Mouse (Mus musculus): ENCODE data around the gene C2cd2. TPM values are rescaled to one million over a fixed set of nuclear protein-coding genes. Genes with fewer than 3 reads are reported as not detected.

C2cd2 gene
- polyA plus RNA-seq, 1 experiment from 2014 or later, result 11.7 TPM

DNA sequence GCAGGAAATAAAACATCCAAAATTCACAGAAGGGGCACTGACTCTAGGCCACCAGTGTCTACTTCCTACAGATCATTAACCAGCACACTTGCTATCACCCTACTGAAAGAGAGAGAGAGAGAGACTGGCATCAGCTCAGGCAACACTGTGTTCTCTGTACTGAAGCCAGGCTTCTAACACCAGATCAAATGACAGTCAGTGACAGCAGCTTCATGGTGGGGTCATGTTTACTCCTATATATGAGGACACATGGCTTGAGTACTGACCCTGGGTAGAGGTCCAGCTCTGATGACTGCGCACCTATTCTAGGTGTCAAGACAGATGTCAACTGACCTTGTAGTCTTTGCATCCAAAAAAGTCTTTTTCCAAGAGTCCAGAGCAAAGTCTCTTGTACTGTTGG is 41.8 kb downstream of the C2cd2 start:
- H3K36me3 ChIP-seq (ENCODE audit: control insufficient read depth, insufficient read depth, low read length), result no peaks in the 10 kb centered on the region
- no peak overlapping the region; the same call in 1 of the 2 replicates for H3K4me2 ChIP-seq (ENCODE audit: low read length)
- no peak overlapping the region for H3K9ac ChIP-seq (replicated peaks; ENCODE audit: low read length)
- H3K27me3 ChIP-seq (ENCODE audit: control insufficient read depth, insufficient read depth, low read length), result 0 out of 2 replicates have a peak, but pooled peaks cover 3% of the 10 kb centered on the region
- H3K4me3 ChIP-seq (replicated peaks; ENCODE audit: low read depth, low read length), result no peak overlapping the region
- H3K4me1 ChIP-seq (ENCODE audit: control insufficient read depth, insufficient read depth, low read length), result peaks cover 8% of the 10 kb centered on the region; the same call in 1 of the 2 replicates
- H3K9me3 ChIP-seq (ENCODE audit: control insufficient read depth, low read length), result no peaks in the 10 kb centered on the region
- 100% methylated on average over 1 of the region's 1 CpGs for WGBS
- ATAC-seq (ENCODE audit: low FRiP score, low TSS enrichment), result no peak
- no peak overlapping the region for H3K27ac ChIP-seq (replicated peaks; ENCODE audit: low read depth, low read length)
- DNase-seq, result no peak

DNA sequence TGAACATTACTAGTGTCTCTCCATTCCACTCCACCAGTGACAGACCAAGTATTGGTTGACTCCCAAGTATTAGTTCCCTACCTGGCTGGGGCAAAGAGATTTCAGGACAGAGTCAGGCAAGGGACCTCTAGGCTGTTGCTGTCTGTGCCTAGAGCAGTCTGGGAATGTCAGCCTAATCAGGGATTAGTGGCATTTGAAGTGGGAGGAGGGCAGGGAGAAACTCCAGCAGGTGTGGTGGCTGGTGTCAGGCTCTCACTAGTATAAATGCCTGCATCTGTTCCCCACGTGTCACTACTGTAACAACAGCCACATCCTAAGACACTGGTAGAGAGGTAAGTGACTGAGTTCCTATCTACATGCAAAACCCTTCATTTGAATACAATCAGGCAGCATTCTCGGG is 42.6 kb downstream of the C2cd2 start:
- Histone ChIP-seq H3K9ac (replicated peaks; ENCODE audit: low read length) (no peak overlapping the region), H3K27ac (replicated peaks; ENCODE audit: low read depth, low read length) (no peak overlapping the region), H3K27me3 (ENCODE audit: control insufficient read depth, insufficient read depth, low read length) (0 out of 2 replicates have a peak, but pooled peaks cover 3% of the 10 kb centered on the region), H3K4me2 (ENCODE audit: low read length) (no peak overlapping the region), H3K36me3 (ENCODE audit: control insufficient read depth, insufficient read depth, low read length) (no peaks in the 10 kb centered on the region), H3K4me1 (ENCODE audit: control insufficient read depth, insufficient read depth, low read length) (peaks cover 8% of the 10 kb centered on the region; the same call in 1 of the 2 replicates), H3K4me3 (replicated peaks; ENCODE audit: low read depth, low read length) (no peak overlapping the region), H3K9me3 (ENCODE audit: control insufficient read depth, low read length) (no peaks in the 10 kb centered on the region)
- WGBS, result 26% methylated on average over 2 of the region's 2 CpGs
- DNase-seq (no peak), ATAC-seq (ENCODE audit: low FRiP score, low TSS enrichment) (no peak)

DNA sequence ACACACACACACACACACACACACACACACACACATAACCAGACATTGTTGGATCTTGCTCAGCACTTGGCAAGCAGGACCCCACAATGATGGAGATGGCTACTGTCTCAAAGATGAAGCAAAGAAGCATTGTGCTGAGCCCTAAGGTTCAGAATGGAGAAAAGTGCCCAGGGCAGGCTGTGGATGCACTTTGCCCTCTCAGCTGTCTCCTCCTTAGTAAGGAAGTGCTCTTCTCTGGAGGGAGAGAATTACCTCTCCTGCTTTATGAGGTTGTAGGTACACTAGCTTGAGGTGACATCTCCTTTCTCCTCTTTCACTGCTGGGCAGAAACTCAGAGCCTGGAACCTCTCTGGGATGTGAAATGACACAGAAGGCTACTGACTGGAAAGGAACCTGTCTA is 49.5 kb downstream of the C2cd2 start:
- ATAC-seq (ENCODE audit: low FRiP score, low TSS enrichment) (no peak), DNase-seq (no peak)
- no peaks in the 10 kb centered on the region for H3K36me3 ChIP-seq (ENCODE audit: control insufficient read depth, insufficient read depth, low read length)
- H3K9ac ChIP-seq (replicated peaks; ENCODE audit: low read length), result no peak overlapping the region
- no peaks in the 10 kb centered on the region for H3K9me3 ChIP-seq (ENCODE audit: control insufficient read depth, low read length)
- no peak overlapping the region for H3K4me3 ChIP-seq (replicated peaks; ENCODE audit: low read depth, low read length)
- H3K27me3 ChIP-seq (ENCODE audit: control insufficient read depth, insufficient read depth, low read length), result no peaks in the 10 kb centered on the region
- no peak overlapping the region for H3K4me2 ChIP-seq (ENCODE audit: low read length)
- H3K4me1 ChIP-seq (ENCODE audit: control insufficient read depth, insufficient read depth, low read length), result no peaks in the 10 kb centered on the region
- no peak overlapping the region for H3K27ac ChIP-seq (replicated peaks; ENCODE audit: low read depth, low read length)

DNA sequence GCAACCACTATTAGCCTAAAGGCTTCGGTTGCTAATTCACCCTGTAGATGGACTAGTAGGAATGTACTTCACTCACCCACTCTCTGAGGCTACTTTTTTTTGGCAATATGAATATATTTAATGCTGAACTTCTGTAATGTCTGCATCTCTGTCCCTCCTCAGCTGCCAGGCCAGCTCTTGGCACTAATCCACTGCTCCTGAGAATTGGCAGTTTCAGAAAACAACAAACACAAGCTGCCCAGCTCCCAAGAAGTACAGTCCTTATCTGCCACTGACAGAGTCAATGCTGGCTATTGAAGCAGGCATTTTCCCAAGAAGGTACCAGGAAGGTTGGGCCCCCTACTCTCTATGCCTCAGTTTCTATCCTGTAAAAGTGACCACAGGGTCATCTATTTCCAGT is 53.0 kb downstream of the C2cd2 start:
- Histone ChIP-seq H3K27me3 (ENCODE audit: control insufficient read depth, insufficient read depth, low read length) (no peaks in the 10 kb centered on the region), H3K27ac (replicated peaks; ENCODE audit: low read depth, low read length) (no peak overlapping the region), H3K9ac (replicated peaks; ENCODE audit: low read length) (no peak overlapping the region), H3K36me3 (ENCODE audit: control insufficient read depth, insufficient read depth, low read length) (no peaks in the 10 kb centered on the region), H3K9me3 (ENCODE audit: control insufficient read depth, low read length) (no peaks in the 10 kb centered on the region), H3K4me1 (ENCODE audit: control insufficient read depth, insufficient read depth, low read length) (no peaks in the 10 kb centered on the region), H3K4me3 (replicated peaks; ENCODE audit: low read depth, low read length) (no peak overlapping the region), H3K4me2 (ENCODE audit: low read length) (no peak overlapping the region)
- no peak for ATAC-seq (ENCODE audit: low FRiP score, low TSS enrichment)
- 100% methylated on average over 1 of the region's 1 CpGs for WGBS
- no peak for DNase-seq

DNA sequence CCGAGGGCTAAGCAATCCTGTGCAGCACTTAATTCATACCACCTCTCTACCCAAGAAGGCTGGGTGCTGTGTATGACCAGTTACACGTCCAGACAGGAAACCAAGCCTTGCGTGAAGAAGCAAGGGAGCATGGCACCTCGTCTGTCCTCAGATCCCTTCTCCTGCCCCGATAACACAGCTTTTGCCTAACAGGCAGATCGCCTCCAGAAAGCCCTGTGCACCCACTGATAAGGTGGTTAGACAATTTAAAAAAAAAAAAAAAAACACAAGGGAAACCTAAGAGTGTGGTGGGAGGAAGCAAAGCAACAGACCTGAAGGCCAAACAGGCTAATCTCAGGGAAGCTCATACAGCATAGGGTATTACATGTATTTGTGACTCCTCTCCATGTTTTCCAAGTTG is 54.9 kb downstream of the C2cd2 start:
- no peak for DNase-seq
- ATAC-seq (ENCODE audit: low FRiP score, low TSS enrichment), result no peak
- no peak overlapping the region for H3K9ac ChIP-seq (replicated peaks; ENCODE audit: low read length)
- no peak overlapping the region for H3K4me2 ChIP-seq (ENCODE audit: low read length)
- no peaks in the 10 kb centered on the region for H3K4me1 ChIP-seq (ENCODE audit: control insufficient read depth, insufficient read depth, low read length)
- H3K36me3 ChIP-seq (ENCODE audit: control insufficient read depth, insufficient read depth, low read length), result no peaks in the 10 kb centered on the region
- 87% methylated on average over 6 of the region's 6 CpGs for WGBS
- no peak overlapping the region for H3K4me3 ChIP-seq (replicated peaks; ENCODE audit: low read depth, low read length)
- no peaks in the 10 kb centered on the region for H3K27me3 ChIP-seq (ENCODE audit: control insufficient read depth, insufficient read depth, low read length)
- no peak overlapping the region for H3K27ac ChIP-seq (replicated peaks; ENCODE audit: low read depth, low read length)
- H3K9me3 ChIP-seq (ENCODE audit: control insufficient read depth, low read length), result no peaks in the 10 kb centered on the region

DNA sequence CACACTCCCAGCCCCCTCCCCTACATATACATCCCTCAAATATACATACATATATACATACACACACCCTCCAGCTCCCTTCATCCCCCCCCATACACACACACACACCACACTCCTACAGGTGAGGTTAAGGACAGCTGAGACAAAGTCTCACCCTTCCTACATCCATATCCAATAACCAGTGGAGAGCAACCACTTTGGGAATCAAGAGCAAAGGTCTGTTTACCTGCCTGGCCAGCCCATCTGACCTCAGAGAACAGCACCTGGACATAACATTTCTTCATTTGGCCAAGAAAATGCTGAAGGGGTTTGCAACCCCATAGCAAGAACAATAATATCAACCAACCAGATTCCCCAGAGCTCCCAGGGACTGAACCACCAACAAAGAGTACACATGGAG is 56.1 kb downstream of the C2cd2 start:
- H3K27me3 ChIP-seq (ENCODE audit: control insufficient read depth, insufficient read depth, low read length), result no peaks in the 10 kb centered on the region
- DNase-seq (no peak), ATAC-seq (ENCODE audit: low FRiP score, low TSS enrichment) (no peak)
- no peaks in the 10 kb centered on the region for H3K36me3 ChIP-seq (ENCODE audit: control insufficient read depth, insufficient read depth, low read length)
- H3K4me3 ChIP-seq (replicated peaks; ENCODE audit: low read depth, low read length), result no peak overlapping the region
- H3K9ac ChIP-seq (replicated peaks; ENCODE audit: low read length), result no peak overlapping the region
- no peak overlapping the region for H3K27ac ChIP-seq (replicated peaks; ENCODE audit: low read depth, low read length)
- no peaks in the 10 kb centered on the region for H3K4me1 ChIP-seq (ENCODE audit: control insufficient read depth, insufficient read depth, low read length)
- no peak overlapping the region for H3K4me2 ChIP-seq (ENCODE audit: low read length)
- H3K9me3 ChIP-seq (ENCODE audit: control insufficient read depth, low read length), result no peaks in the 10 kb centered on the region

DNA sequence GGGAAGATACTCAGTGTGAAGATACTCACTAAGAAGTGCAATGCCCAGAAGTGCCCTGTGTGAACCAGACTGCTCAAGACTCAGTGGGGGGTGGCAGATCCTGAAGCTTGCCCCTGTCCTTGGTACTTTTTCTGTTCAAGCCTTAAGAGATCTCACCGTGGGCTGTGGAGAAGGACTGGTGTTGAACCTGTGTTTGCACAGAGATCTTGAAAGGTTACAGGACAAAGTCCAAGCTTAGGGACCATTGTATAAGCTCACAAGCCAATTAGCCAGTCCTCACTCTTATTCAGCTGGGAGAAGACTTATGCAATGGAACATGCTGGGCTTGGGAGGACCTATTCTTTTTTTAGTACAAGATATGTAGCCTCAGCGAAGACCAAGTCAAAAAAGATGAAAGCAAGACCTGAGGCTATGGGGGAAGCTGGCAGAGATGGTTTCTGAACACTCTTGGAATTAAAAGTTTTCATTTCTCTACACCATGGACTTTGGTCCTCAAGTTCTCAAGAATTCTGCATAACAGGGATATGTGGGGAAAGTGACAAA is 56.9 kb downstream of the C2cd2 start:
- Histone ChIP-seq H3K27me3 (ENCODE audit: control insufficient read depth, insufficient read depth, low read length) (no peaks in the 10 kb centered on the region), H3K4me2 (ENCODE audit: low read length) (no peak overlapping the region), H3K9me3 (ENCODE audit: control insufficient read depth, low read length) (no peaks in the 10 kb centered on the region), H3K9ac (replicated peaks; ENCODE audit: low read length) (no peak overlapping the region), H3K4me3 (replicated peaks; ENCODE audit: low read depth, low read length) (no peak overlapping the region), H3K36me3 (ENCODE audit: control insufficient read depth, insufficient read depth, low read length) (no peaks in the 10 kb centered on the region), H3K27ac (replicated peaks; ENCODE audit: low read depth, low read length) (no peak overlapping the region), H3K4me1 (ENCODE audit: control insufficient read depth, insufficient read depth, low read length) (no peaks in the 10 kb centered on the region)
- 75% methylated on average over 2 of the region's 2 CpGs for WGBS
- DNase-seq, result no peak
- no peak for ATAC-seq (ENCODE audit: low FRiP score, low TSS enrichment)

DNA sequence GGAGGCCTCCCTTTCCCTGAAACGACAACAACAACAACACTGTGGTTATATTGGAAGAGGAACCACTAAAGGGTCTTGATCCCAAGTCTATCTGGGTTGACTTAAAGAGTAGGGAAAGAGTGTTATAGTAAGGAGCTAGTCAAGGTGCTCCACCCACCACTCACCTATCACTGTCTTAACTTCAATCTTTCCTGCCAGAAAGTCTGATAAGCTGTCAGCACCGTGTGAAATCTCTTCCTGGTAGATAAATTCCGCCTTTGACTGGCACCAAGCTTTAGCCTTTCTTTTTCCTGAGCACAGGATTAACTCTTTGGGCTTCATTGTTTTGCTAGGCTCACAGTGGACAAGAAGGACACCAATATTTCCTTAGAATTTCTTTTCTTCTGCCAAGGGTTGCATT is 58.4 kb downstream of the C2cd2 start:
- H3K4me2 ChIP-seq (ENCODE audit: low read length), result no peak overlapping the region
- H3K9me3 ChIP-seq (ENCODE audit: control insufficient read depth, low read length), result no peaks in the 10 kb centered on the region
- no peaks in the 10 kb centered on the region for H3K27me3 ChIP-seq (ENCODE audit: control insufficient read depth, insufficient read depth, low read length)
- no peaks in the 10 kb centered on the region for H3K4me1 ChIP-seq (ENCODE audit: control insufficient read depth, insufficient read depth, low read length)
- no peak overlapping the region for H3K4me3 ChIP-seq (replicated peaks; ENCODE audit: low read depth, low read length)
- DNase-seq, result no peak
- ATAC-seq (ENCODE audit: low FRiP score, low TSS enrichment), result no peak
- no peak overlapping the region for H3K9ac ChIP-seq (replicated peaks; ENCODE audit: low read length)
- WGBS, result 73% methylated on average over 3 of the region's 3 CpGs
- no peak overlapping the region for H3K27ac ChIP-seq (replicated peaks; ENCODE audit: low read depth, low read length)
- no peaks in the 10 kb centered on the region for H3K36me3 ChIP-seq (ENCODE audit: control insufficient read depth, insufficient read depth, low read length)

DNA sequence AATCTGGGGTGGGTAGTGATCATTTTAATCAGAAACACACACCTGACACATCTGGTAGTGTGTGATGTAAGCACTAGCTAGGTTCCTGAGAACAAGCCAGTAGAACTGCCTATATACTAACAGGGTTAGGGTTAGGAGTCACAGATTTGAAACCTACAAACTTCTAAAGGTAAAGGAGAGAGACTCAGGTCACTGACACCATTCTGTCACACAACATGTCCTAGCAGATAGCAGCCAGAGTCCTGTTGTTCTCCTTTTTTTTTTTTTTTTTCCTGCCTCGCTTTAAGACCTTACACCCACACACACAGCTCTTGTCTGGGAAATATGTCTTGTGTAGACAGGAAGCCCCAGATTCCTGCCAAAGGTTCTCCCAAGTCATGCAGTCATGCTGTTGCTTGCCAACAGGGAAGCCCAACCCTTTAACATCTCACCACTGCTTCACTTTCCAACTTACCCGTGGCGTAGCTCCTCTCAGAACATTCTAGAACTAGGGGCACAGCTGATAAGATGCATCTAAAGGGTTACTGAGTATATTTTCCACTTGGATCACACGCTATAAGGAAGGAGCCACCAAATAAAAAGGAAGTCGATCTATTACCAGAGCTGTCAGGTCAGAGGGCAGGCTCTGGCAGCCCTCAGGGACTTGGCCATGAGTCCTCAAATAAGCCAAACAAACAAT is 64.9 kb downstream of the C2cd2 start:
- ATAC-seq (ENCODE audit: low FRiP score, low TSS enrichment) (no peak), DNase-seq (no peak)
- Histone ChIP-seq H3K4me1 (ENCODE audit: control insufficient read depth, insufficient read depth, low read length) (no peaks in the 10 kb centered on the region), H3K9me3 (ENCODE audit: control insufficient read depth, low read length) (no peaks in the 10 kb centered on the region), H3K27me3 (ENCODE audit: control insufficient read depth, insufficient read depth, low read length) (no peaks in the 10 kb centered on the region), H3K36me3 (ENCODE audit: control insufficient read depth, insufficient read depth, low read length) (no peaks in the 10 kb centered on the region), H3K9ac (replicated peaks; ENCODE audit: low read length) (no peak overlapping the region), H3K27ac (replicated peaks; ENCODE audit: low read depth, low read length) (no peak overlapping the region), H3K4me2 (ENCODE audit: low read length) (no peak overlapping the region), H3K4me3 (replicated peaks; ENCODE audit: low read depth, low read length) (no peak overlapping the region)
- 86% methylated on average over 5 of the region's 5 CpGs for WGBS
